Mouse (Mus musculus) embryo, embryonic 11 days (tissue): ENCODE results near the gene Obscn.

ENCODE experiments used
- DNase-seq: peaks from one replicate; pipeline ENCODE4 v3.0.0-alpha.2; 2015

The Obscn gene

DNA sequence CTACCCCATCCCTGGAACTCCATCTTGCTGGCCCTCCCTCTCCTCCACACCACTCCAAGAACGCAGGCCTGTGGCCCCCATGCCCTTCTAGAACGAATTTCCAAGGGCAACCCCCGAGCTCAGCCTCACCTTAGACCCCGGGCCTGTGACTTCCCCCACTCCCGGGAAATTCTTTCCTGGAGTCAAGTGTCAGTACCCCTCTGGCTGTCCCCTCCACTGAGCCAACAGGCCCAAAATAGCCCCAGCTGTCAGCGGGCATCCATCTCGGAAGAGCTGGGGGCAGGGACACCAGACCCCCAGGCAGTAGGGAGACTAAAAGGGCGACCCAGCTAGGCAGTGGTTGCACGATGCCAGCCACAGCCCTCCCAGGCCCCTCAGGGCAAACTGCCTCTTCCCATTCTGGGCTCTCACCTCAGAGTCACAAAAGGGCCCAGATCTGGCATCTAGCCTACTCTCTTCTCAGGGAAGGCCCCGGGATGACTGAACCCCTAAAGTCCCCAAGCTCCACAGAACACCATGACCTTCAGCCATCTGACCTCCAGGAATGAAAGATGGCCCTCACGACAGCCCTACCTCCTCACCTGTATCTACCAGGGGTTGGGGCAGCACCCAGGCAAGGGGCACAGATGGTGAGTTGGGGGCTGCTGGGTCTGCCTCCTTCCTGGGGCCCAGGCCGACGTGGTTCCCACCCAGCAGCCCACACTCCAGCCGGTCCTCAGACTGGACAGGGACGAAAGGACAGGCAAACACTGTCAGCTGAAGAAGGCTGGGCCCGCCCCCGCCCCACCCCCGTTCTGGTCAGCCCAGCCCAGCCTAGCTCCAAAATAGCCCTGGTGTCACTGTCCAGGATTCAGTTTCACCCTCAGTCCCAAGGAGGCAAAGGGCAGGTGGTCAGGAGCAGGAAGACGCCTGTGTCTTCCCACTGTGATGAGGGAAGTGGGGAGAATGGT is 2.6 kb upstream of the Obscn start:
- no peak for DNase-seq

GRCm38 (mm10) chr11:59136994-59137706 is 948 bp upstream of the Obscn start:
- DNase-seq, result no peak

GRCm38 (mm10) chr11:59135051-59135820 is 966 bp downstream of the Obscn start:
- peak; percentile 5 for DNase-seq

- peak; percentile 24 for DNase-seq
Measured at GRCm38 (mm10) chr11:59134373-59134997, 1.7 kb downstream of the Obscn start.

DNA sequence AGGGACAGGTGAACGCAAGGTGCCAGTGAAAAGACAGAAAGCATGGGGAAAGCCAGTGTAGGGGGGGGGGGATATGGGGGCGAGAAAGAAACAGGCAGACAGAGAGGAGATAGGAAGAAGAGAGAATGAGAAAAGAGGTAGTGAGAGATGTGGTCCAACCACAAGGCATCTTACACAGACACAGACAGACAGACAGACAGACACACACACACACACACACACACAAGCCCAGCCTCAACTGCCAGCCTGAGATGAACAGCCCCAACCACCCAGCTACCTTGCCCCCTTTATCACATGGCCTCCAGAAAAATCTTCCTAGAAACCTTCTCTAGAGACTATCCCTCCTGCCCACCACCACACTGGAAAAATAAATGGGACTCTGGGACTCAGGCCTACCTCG is 4.1 kb downstream of the Obscn start:
- DNase-seq, result no peak

- DNase-seq, result no peak
Measured at GRCm38 (mm10) chr11:59131348-59131919, 4.8 kb downstream of the Obscn start.

- DNase-seq, result no peak
Measured at GRCm38 (mm10) chr11:59130782-59131181, 5.4 kb downstream of the Obscn start.

GRCm38 (mm10) chr11:59105945-59106344 is 30.3 kb downstream of the Obscn start:
- no peak for DNase-seq

DNA sequence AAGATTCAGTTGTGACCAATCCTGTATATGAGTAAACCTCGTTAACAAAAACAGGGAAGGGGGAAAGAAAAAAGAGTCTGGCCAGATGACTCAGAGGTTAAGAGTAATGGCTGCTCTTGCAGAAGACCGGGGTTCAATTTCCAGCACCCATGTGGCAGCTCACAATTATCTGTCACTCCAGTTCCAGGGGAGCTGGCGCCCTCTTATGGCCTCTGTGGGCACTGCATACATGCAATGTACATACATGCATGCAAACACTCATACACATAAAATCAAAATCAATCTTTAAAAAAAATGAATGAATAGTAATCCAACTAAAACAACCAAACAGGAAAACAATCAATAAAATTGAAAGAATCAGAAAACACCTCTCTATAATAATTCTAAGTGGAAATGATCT is 33.9 kb downstream of the Obscn start:
- no peak for DNase-seq

- peak; percentile 68 for DNase-seq
Measured at GRCm38 (mm10) chr11:59098339-59098738, 37.9 kb downstream of the Obscn start.

- no peak for DNase-seq
Measured at GRCm38 (mm10) chr11:59097770-59098169, 38.4 kb downstream of the Obscn start.

GRCm38 (mm10) chr11:59094213-59094612 is 42.0 kb downstream of the Obscn start:
- DNase-seq, result peak; percentile 2

- no peak for DNase-seq
Measured at GRCm38 (mm10) chr11:59087581-59087980, 48.6 kb downstream of the Obscn start.

DNA sequence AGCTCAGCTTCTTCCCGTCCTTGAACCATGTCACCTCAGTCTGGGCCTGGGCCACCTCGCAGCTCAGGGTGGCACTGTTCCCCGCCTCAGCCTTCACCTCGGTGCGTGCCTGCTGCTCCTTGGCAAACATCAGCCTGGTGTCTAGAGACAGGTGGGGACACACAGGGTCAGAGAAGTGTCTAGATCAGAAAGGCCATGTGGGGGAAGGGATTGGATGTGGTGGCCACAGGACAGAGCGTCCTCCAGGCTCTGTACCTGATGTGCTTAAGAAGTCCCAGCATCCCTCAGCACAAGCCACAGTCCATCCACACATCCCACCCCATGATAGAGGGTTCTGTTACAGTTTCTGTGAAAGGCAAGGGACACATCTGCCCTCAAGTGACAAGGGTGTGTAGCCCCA is 51.0 kb downstream of the Obscn start:
- no peak for DNase-seq

GRCm38 (mm10) chr11:59083125-59083524 is 53.1 kb downstream of the Obscn start:
- no peak for DNase-seq

DNA sequence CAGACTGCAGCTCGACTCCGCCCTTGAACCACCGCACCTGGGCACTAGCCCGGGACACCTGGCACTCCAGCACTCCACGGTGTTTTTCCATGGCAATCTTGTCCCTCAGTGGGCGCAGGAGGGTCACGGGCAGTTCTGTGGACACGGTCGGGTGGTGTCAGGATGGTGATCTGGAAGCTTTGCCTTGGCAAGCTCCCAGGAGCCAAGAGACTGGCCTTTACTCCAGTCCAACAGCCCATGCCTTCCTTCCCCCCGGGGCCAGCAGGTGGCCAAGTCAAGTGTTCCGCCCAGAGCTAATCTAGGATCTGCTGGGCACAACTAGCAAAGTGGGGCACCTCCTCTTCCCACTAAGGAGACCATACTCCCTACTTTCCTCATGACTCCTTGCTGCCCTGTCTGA is 57.9 kb downstream of the Obscn start:
- no peak for DNase-seq

DNA sequence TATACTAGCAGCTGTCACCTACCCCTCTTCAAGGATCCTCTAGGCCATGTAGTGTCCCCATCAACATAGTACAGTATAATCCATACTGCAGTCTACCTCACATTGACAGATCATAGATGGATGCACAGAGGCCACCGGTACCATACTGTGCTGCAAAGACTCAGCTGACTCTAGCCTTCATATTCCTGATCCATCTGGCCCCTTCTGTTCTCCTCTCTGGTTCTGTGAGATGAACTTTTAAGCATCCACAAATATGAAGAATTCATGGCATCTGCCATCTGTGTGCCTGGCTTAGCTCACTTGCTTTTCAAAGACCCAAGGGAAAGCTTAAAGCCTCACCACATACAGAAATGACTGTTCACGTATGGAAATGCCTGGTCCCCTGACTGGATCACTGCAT is 65.9 kb downstream of the Obscn start:
- DNase-seq, result no peak

DNA sequence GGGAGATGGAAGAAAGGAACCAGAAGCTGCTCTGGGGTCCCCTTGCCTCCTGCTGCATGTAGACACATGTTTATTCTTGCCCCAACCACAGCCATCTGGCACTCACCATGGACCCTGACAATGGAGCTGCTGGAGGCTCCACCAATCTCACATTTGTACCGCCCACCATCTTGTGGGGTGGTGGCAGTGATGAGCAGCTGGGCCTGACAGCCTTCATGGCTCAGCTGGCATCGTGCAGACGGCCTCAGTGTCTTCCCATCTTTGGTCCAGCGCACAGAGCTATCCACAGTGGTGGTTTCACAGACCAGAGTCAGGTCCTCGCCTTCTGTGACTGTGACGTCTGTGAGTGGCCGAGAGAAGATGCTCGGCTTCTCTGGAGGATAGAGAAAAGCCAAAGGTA is 67.3 kb downstream of the Obscn start:
- no peak for DNase-seq

DNA sequence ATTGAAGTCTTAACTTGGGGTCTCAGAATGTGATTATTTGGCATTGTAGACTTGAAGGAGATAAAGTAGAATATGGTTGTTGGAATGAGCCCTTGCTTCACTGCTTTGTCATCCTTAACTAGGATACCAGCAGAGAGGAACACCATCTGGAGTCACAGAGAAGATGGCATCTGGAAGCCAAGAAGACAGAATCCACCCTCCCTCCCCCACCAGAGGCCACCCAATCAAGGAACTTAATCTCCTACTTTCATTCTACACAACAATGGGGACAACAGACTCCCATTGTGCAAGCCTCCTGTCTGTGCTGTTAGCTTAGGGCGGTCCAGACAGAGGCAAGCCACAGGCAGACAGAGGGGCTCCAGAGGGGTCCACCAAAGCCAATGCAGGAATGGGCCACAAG is 67.8 kb downstream of the Obscn start:
- no peak for DNase-seq

DNA sequence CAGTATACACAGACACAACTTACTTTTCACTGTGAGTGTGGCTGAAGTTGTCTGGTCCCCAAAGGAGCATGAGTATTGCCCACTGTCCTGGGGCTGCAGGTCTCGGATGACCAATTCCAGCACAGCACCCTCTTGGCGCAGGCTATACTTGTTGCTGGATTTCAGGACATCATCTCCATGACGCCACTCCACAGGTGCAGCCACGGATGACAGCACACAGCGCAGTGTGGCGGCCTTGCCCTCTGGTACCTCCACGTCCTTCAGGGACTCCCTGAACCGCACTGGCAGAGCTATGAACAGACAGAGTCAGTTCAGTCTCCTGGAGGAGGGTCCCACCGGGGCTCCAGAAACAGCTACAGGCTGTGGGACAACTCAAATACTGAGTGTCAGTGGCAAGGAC is 68.3 kb downstream of the Obscn start:
- DNase-seq, result no peak

DNA sequence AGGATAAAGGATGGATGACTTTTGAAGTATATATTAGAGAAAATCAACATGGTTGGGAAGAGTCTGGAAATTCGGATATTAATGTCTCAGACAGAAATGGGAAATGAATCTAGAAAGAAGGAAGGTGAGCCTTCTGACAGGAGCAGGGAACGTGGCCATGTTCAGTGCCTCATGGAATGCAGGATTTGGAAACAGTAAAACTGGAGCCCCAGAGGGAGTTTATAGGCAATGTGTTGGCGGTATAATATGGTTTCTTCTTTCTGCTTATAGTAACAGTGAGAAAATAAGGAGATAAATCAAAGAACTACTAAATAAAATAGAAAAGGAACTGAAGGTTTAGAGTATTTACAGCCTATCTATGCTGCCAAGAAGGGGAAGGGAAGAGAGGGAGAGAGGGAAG is 78.2 kb downstream of the Obscn start:
- DNase-seq, result no peak

GRCm38 (mm10) chr11:59051031-59051430 is 85.2 kb downstream of the Obscn start:
- DNase-seq, result no peak
